8 mouse cellular contexts compared by ENCODE assay signal in genomic region chr8:70866001-70866520, GRCm38 (mm10). TPM values are rescaled to one million over a fixed set of nuclear protein-coding genes. Genes with fewer than 3 reads are reported as not detected.
A peak's percentile ranks its signal among the peaks of the same experiment; 100 is the strongest.
DNase-seq lines count a peak whose midpoint lies in the region; ATAC-seq and TF ChIP-seq lines count a peak whose summit lies in the region.

No protein-coding gene starts in this region.

- ATAC-seq in erythroblast, adult 5-6 weeks (replicated peaks; ENCODE audit: low FRiP score, poor library complexity, severe bottlenecking), result no peak
- ATAC-seq in stomach, embryonic 16.5 days (ENCODE audit: insufficient read depth, low FRiP score), result peak; percentile 8; the same call in 1 of the 2 replicates

- H3K27ac ChIP-seq in testis, adult 2 months (ENCODE audit: control insufficient read depth, insufficient read depth, low read depth, low read length), result no peak overlapping the region
- H3K27ac ChIP-seq in liver, adult 2 months (replicated peaks; ENCODE audit: insufficient read depth, low read depth, low read length), result no peak overlapping the region
- peak overlapping the region; percentile 59 for H3K27ac ChIP-seq in stomach, embryonic 16.5 days (ENCODE audit: low read length)

- H3K36me3 ChIP-seq in erythroblast, embryonic 14.5 days (ENCODE audit: control insufficient read depth), result peaks cover 25% of the 10 kb centered on the region
- no peaks in the 10 kb centered on the region for H3K36me3 ChIP-seq in testis, adult 2 months (ENCODE audit: control insufficient read depth, insufficient read depth, low read length)
- H3K36me3 ChIP-seq in liver, adult 2 months (ENCODE audit: control insufficient read depth, insufficient read depth, low read length), result no peaks in the 10 kb centered on the region
- H3K36me3 ChIP-seq in stomach, embryonic 16.5 days (ENCODE audit: control insufficient read depth, insufficient read depth, low read length), result peaks cover 5% of the 10 kb centered on the region; the same call in 1 of the 2 replicates

- H3K9me3 ChIP-seq in erythroblast, embryonic 14.5 days (ENCODE audit: control insufficient read depth, low read length), result peaks cover 19% of the 10 kb centered on the region
- no peaks in the 10 kb centered on the region for H3K9me3 ChIP-seq in stomach, embryonic 16.5 days (replicated peaks; ENCODE audit: control insufficient read depth, low read length)

- no peaks in the 10 kb centered on the region for H3K79me2 ChIP-seq in liver, adult 2 months (ENCODE audit: control insufficient read depth, insufficient read depth, low read length)

- peaks cover 47% of the 10 kb centered on the region for H3K27me3 ChIP-seq in erythroblast, embryonic 14.5 days (ENCODE audit: control insufficient read depth)
- H3K27me3 ChIP-seq in testis, adult 2 months (ENCODE audit: control insufficient read depth, insufficient read depth, low read length), result peaks cover 2% of the 10 kb centered on the region
- peaks cover 15% of the 10 kb centered on the region for H3K27me3 ChIP-seq in liver, adult 2 months (ENCODE audit: control insufficient read depth, insufficient read depth, low read length)
- H3K27me3 ChIP-seq in stomach, embryonic 16.5 days (ENCODE audit: control insufficient read depth, insufficient read depth, low read length), result peaks cover 16% of the 10 kb centered on the region

- H3K4me1 ChIP-seq in erythroblast, embryonic 14.5 days (ENCODE audit: control insufficient read depth), result peaks cover 73% of the 10 kb centered on the region
- H3K4me1 ChIP-seq in testis, adult 2 months (ENCODE audit: control insufficient read depth, insufficient read depth, low read length), result peaks cover 45% of the 10 kb centered on the region
- H3K4me1 ChIP-seq in liver, adult 2 months (ENCODE audit: control insufficient read depth, insufficient read depth, low read length), result peaks cover 8% of the 10 kb centered on the region; the same call in 1 of the 2 replicates
- H3K4me1 ChIP-seq in stomach, embryonic 16.5 days (ENCODE audit: control insufficient read depth, insufficient read depth, low read length), result peaks cover 46% of the 10 kb centered on the region

- TF ChIP-seq POLR2A in testis, adult 2 months (IDR thresholded peaks at IDR 0.05; ENCODE audit: control insufficient read depth, low read depth, low read length), result no peak
- TF ChIP-seq POLR2A in liver, adult 2 months (IDR thresholded peaks at IDR 0.05; ENCODE audit: extremely low read depth, insufficient read depth, low read length), result no peak

- 8% methylated on average over 12 of the region's 12 CpGs for WGBS in liver, adult 2 months
- WGBS in stomach, embryonic 16.5 days, result 5% methylated on average over 12 of the region's 12 CpGs

- TF ChIP-seq CTCF in testis, adult 2 months (IDR thresholded peaks at IDR 0.05; ENCODE audit: control insufficient read depth, insufficient read depth, insufficient replicate concordance, low read depth, low read length), result no peak
- TF ChIP-seq CTCF in liver, adult 2 months (IDR thresholded peaks at IDR 0.05; ENCODE audit: low read depth, low read length), result no peak

- no peak overlapping the region for H3K9ac ChIP-seq in liver, adult 2 months (ENCODE audit: low read depth, low read length)
- peak overlapping the region; percentile 54 for H3K9ac ChIP-seq in stomach, embryonic 16.5 days (ENCODE audit: low read length)

- H3K4me2 ChIP-seq in stomach, embryonic 16.5 days (ENCODE audit: low read depth, low read length), result peak overlapping the region; percentile 79

- no peak for DNase-seq in testis, postnatal 14 days (ENCODE audit: low spot score)
- DNase-seq in liver, adult 2 months (ENCODE audit: extremely low read depth, low read depth, low spot score), result no peak
- DNase-seq in MN1 (ENCODE audit: low spot score), result no peak
- no peak for DNase-seq in embryo, embryonic 11 days

- H3K4me3 ChIP-seq in erythroblast, embryonic 14.5 days (replicated peaks), result peak overlapping the region; percentile 85
- peak overlapping the region; percentile 83 for H3K4me3 ChIP-seq in testis, adult 2 months (ENCODE audit: control insufficient read depth, low read depth, low read length)
- H3K4me3 ChIP-seq in liver, adult 2 months (ENCODE audit: insufficient read depth, low read depth, low read length), result 0 out of 2 replicates have a peak overlapping the region, but pooled peaks have one; percentile 1
- H3K4me3 ChIP-seq in stomach, embryonic 16.5 days (replicated peaks; ENCODE audit: low read length), result peak overlapping the region; percentile 70

RNA-seq across cellular contexts. Expression of gene Kcnn1, which starts 3.0 kb away (rescaled TPM):
- polyA plus RNA-seq in erythroblast, embryonic 14.5 days (2012), result 0.16 and 0.21 TPM in 2 replicates
- not detected in 2 replicates for total RNA-seq in erythroblast, adult 5-6 weeks (2015; ENCODE audit: low replicate concordance)
- total RNA-seq in erythroblast, adult 5-6 weeks (2017; ENCODE audit: low replicate concordance), result not detected in 2 replicates
- 0.72 and 1.5 TPM in 2 replicates for polyA plus RNA-seq in testis, adult 2 months (2012; rRNA removed)
- total RNA-seq in liver, adult 2 months (2014; rRNA removed), result 6.2 and 6.4 TPM in 2 replicates
- 8.4 and 10.6 TPM in 2 replicates for polyA plus RNA-seq in liver, adult 2 months (2012; rRNA removed)
- 1.4 TPM in 2 replicates for polyA plus RNA-seq in stomach, embryonic 16.5 days (2015; fragmentation: Nextera tagmentation; extraction: Ambion mirVana)

RNA-seq across cellular contexts. Expression of gene Ccdc124, which starts 7.7 kb away (rescaled TPM):
- 37.3 and 38.8 TPM in 2 replicates for polyA plus RNA-seq in erythroblast, embryonic 14.5 days (2012)
- total RNA-seq in erythroblast, adult 5-6 weeks (2015; ENCODE audit: low replicate concordance), result 12.3 and 14.2 TPM in 2 replicates
- 11.7 and 13.4 TPM in 2 replicates for total RNA-seq in erythroblast, adult 5-6 weeks (2017; ENCODE audit: low replicate concordance)
- 51.3 and 65.9 TPM in 2 replicates for polyA plus RNA-seq in testis, adult 2 months (2012; rRNA removed)
- 17.2 and 22.1 TPM in 2 replicates for total RNA-seq in liver, adult 2 months (2014; rRNA removed)
- polyA plus RNA-seq in liver, adult 2 months (2012; rRNA removed), result 34.0 and 34.4 TPM in 2 replicates
- polyA plus RNA-seq in stomach, embryonic 16.5 days (2015; fragmentation: Nextera tagmentation; extraction: Ambion mirVana), result 85.6 and 89.6 TPM in 2 replicates

RNA-seq across cellular contexts. Expression of gene Slc5a5, which starts 26.5 kb away (rescaled TPM):
- 0.03 and 0.06 TPM in 2 replicates for polyA plus RNA-seq in erythroblast, embryonic 14.5 days (2012)
- total RNA-seq in erythroblast, adult 5-6 weeks (2015; ENCODE audit: low replicate concordance), result not detected in 2 replicates
- total RNA-seq in erythroblast, adult 5-6 weeks (2017; ENCODE audit: low replicate concordance), result 0.17 TPM in 1 of 2 replicates, not detected in the other
- 1.3 and 1.5 TPM in 2 replicates for polyA plus RNA-seq in testis, adult 2 months (2012; rRNA removed)
- not detected in 2 replicates for total RNA-seq in liver, adult 2 months (2014; rRNA removed)
- not detected in 2 replicates for polyA plus RNA-seq in liver, adult 2 months (2012; rRNA removed)
- 8.2 and 13.8 TPM in 2 replicates for polyA plus RNA-seq in stomach, embryonic 16.5 days (2015; fragmentation: Nextera tagmentation; extraction: Ambion mirVana)

RNA-seq across cellular contexts. Expression of gene Arrdc2, which starts 26.5 kb away (rescaled TPM):
- 28.7 and 50.4 TPM in 2 replicates for polyA plus RNA-seq in erythroblast, embryonic 14.5 days (2012)
- total RNA-seq in erythroblast, adult 5-6 weeks (2015; ENCODE audit: low replicate concordance), result 15.0 and 25.7 TPM in 2 replicates
- 18.1 and 30.8 TPM in 2 replicates for total RNA-seq in erythroblast, adult 5-6 weeks (2017; ENCODE audit: low replicate concordance)
- polyA plus RNA-seq in testis, adult 2 months (2012; rRNA removed), result 17.1 and 19.4 TPM in 2 replicates
- 15.6 and 33.8 TPM in 2 replicates for total RNA-seq in liver, adult 2 months (2014; rRNA removed)
- polyA plus RNA-seq in liver, adult 2 months (2012; rRNA removed), result 25.7 and 29.5 TPM in 2 replicates
- 6.0 and 7.1 TPM in 2 replicates for polyA plus RNA-seq in stomach, embryonic 16.5 days (2015; fragmentation: Nextera tagmentation; extraction: Ambion mirVana)

RNA-seq across cellular contexts. Expression of gene Rpl18a, which starts 31.2 kb away (rescaled TPM):
- polyA plus RNA-seq in erythroblast, embryonic 14.5 days (2012), result 441 and 685 TPM in 2 replicates
- total RNA-seq in erythroblast, adult 5-6 weeks (2015; ENCODE audit: low replicate concordance), result 1,597 and 1,896 TPM in 2 replicates
- 369 and 492 TPM in 2 replicates for total RNA-seq in erythroblast, adult 5-6 weeks (2017; ENCODE audit: low replicate concordance)
- 1,162 and 1,446 TPM in 2 replicates for polyA plus RNA-seq in testis, adult 2 months (2012; rRNA removed)
- 318 and 506 TPM in 2 replicates for total RNA-seq in liver, adult 2 months (2014; rRNA removed)
- polyA plus RNA-seq in liver, adult 2 months (2012; rRNA removed), result 1,953 and 2,350 TPM in 2 replicates
- 3,565 and 3,656 TPM in 2 replicates for polyA plus RNA-seq in stomach, embryonic 16.5 days (2015; fragmentation: Nextera tagmentation; extraction: Ambion mirVana)

Comparison
In these comparisons a context has a peak if more than half of its experiments do, and no peak if none do; other contexts are left out.
1. H3K4me3 ChIP-seq: peak in every context shown above with its lines; median percentile 85 in erythroblast, embryonic 14.5 days; 83 in testis, adult 2 months; 70 in stomach, embryonic 16.5 days; 1 in liver, adult 2 months.